Mouse (Mus musculus) liver, embryonic 13.5 days (tissue): Measurements from ENCODE around the gene Ptf1a. TPM values are rescaled to one million over a fixed set of nuclear protein-coding genes. Genes with fewer than 3 reads are reported as not detected.

Source experiments
- ATAC-seq: fragments of 200-750 bp; cut with Nextera tagmentation; 2 replicates; pipeline ENCODE4 v1.8.0; 2017; ENCODE audit warnings: low read depth, mild to moderate bottlenecking, moderate number of reproducible peaks, moderate library complexity
- DNase-seq: peaks from one replicate; pipeline ENCODE4 v3.0.0; 2022
- H3K27ac ChIP-seq: fragments of 300-500 bp; sonication (generic); 2 replicates; pipeline ENCODE4 v1.5.1; 2015; ENCODE audit warnings: moderate library complexity, mild to moderate bottlenecking, inconsistent platforms
- H3K27me3 ChIP-seq: fragments of 300-500 bp; sonication (generic); 2 replicates; pipeline ENCODE4 v1.6.1; 2015; ENCODE audit warnings: mild to moderate bottlenecking, inconsistent platforms
- H3K36me3 ChIP-seq: fragments of 300-500 bp; sonication (generic); 2 replicates; pipeline ENCODE4 v1.6.1; 2015; ENCODE audit warnings: mild to moderate bottlenecking, inconsistent platforms
- H3K4me1 ChIP-seq: fragments of 300-500 bp; sonication (generic); replicated peaks from 2 replicates; pipeline ENCODE4 v1.6.1; 2015; ENCODE audit warnings: inconsistent platforms
- H3K4me2 ChIP-seq: fragments of 300-500 bp; sonication (generic); 2 replicates; pipeline ENCODE4 v1.6.1; 2015; ENCODE audit warnings: inconsistent platforms, mild to moderate bottlenecking, moderate library complexity
- H3K4me3 ChIP-seq: fragments of 300-500 bp; sonication (generic); replicated peaks from 2 replicates; pipeline ENCODE4 v1.5.1; 2015; ENCODE audit warnings: mild to moderate bottlenecking, inconsistent platforms
- H3K9ac ChIP-seq: fragments of 300-500 bp; sonication (generic); 2 replicates; pipeline ENCODE4 v1.6.1; 2015; ENCODE audit warnings: mild to moderate bottlenecking, inconsistent platforms
- H3K9me3 ChIP-seq: fragments of 300-500 bp; sonication (generic); replicated peaks from 2 replicates; pipeline ENCODE4 v1.6.1; 2016; ENCODE audit warnings: inconsistent platforms
- WGBS: fragments of 180-500 bp; shearing (Covaris S2); methylation state at CpG from one replicate; pipeline ENCODE4 v1.1.7; 2015; ENCODE audit not compliant: insufficient replicate concordance; 5-methylcytosine and 5-hydroxymethylcytosine counted together
- polyA plus RNA-seq: library from polyadenylated mRNA; unstranded; fragments of >200 nt; fragmentation: Nextera tagmentation; extraction: Ambion mirVana; gene quantifications from 2 replicates; pipeline ENCODE4 v1.2.1, GENCODE M21; 2015

The Ptf1a gene
- polyA plus RNA-seq, 1 experiment from 2014 or later = not detected

- Histone ChIP-seq H3K9ac (no peak overlapping the region), H3K27me3 (peaks cover 77% of the 10 kb centered on the region), H3K4me3 (no peak overlapping the region), H3K36me3 (no peaks in the 10 kb centered on the region), H3K4me2 (no peak overlapping the region), H3K27ac (no peak overlapping the region), H3K4me1 (no peaks in the 10 kb centered on the region), H3K9me3 (no peaks in the 10 kb centered on the region)
- no peak for DNase-seq
- no peak for ATAC-seq
- 6% methylated on average over 31 of the region's 31 CpGs for WGBS
These were observed 15.5 kb upstream of the Ptf1a start for GRCm38 (mm10) chr2:19429691-19430690.

GRCm38 (mm10) chr2:19430746-19431145 is 14.7 kb upstream of the Ptf1a start:
- H3K9ac ChIP-seq = no peak overlapping the region
- no peak overlapping the region for H3K4me3 ChIP-seq
- DNase-seq (no peak), ATAC-seq (no peak)
- no peaks in the 10 kb centered on the region for H3K36me3 ChIP-seq
- no peaks in the 10 kb centered on the region for H3K9me3 ChIP-seq
- H3K4me1 ChIP-seq = no peaks in the 10 kb centered on the region
- H3K4me2 ChIP-seq = no peak overlapping the region
- peaks cover 80% of the 10 kb centered on the region for H3K27me3 ChIP-seq
- no peak overlapping the region for H3K27ac ChIP-seq
- 3% methylated on average over 33 of the region's 33 CpGs for WGBS

GRCm38 (mm10) chr2:19431186-19431585 is 14.3 kb upstream of the Ptf1a start:
- H3K4me2 ChIP-seq = no peak overlapping the region

DNA sequence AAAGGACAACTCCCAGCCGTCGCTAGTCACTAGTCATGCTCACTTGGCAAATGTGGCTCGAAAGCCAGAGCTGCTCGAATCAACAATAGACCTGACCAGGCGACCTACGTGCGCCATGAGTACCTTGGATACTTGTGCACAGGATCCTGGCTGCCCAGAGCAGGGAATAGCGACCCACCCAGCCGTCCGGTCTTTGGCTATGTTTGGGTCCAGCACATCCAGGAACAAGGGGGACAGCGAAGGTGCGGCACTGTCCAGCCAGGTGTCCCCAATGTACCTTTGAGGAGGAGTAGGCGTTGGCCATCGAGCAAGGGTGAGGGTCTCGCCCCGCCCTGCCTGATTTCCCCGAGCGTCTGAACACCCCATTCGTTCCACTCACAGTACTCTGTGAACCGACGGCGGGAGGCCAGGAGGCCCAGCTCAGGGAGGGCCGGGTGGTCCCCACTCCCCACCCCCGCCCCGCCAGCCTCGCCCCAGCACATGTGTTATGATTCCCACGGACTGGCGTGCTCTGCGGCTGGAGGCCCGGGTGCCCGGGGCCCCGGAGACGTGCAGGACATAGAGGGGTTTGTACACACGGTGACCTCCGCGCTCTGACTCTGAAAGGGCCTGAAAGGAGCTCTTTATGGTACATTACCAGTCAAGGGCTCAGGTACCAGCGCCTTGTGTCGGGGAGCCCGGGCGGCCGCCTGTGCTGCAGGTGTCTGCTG is 13.7 kb upstream of the Ptf1a start:
- Histone ChIP-seq H3K36me3 (no peaks in the 10 kb centered on the region), H3K4me3 (no peak overlapping the region), H3K9ac (no peak overlapping the region), H3K4me2 (no peak overlapping the region), H3K4me1 (no peaks in the 10 kb centered on the region), H3K27me3 (peaks cover 81% of the 10 kb centered on the region), H3K9me3 (no peaks in the 10 kb centered on the region), H3K27ac (no peak overlapping the region)
- no peak for ATAC-seq
- no peak for DNase-seq
- WGBS = 6% methylated on average over 41 of the region's 41 CpGs

More at GRCm38 (mm10) chr2:19431186-19431585, 14.3 kb upstream of the Ptf1a start:
- Histone ChIP-seq H3K36me3 (no peaks in the 10 kb centered on the region), H3K4me1 (no peaks in the 10 kb centered on the region), H3K27ac (no peak overlapping the region), H3K9me3 (no peaks in the 10 kb centered on the region), H3K4me3 (no peak overlapping the region), H3K27me3 (peaks cover 84% of the 10 kb centered on the region), H3K9ac (no peak overlapping the region)
- 2% methylated on average over 18 of the region's 18 CpGs for WGBS
- no peak for DNase-seq
- no peak for ATAC-seq

DNA sequence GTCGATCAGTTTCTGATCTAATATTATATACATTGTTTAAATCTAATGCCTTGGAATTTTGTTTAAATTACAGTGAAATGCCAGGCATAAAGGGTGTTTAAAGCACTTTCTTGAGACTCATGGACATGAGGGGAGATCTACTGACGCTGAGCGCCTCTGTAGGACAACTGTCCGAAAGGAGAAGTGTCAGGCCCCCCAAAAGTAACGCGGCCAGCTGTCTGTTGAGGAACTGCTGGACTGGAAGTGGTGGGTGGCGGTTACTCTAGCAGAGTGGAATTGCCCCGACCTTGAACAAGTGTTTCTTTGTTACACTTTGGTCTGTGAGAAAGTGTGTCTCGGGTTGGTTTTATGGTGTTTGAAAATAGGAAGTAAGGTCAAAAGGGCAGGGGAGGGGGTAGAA is 1.1 kb upstream of the Ptf1a start:
- H3K4me1 ChIP-seq = no peaks in the 10 kb centered on the region
- 4% methylated on average over 9 of the region's 9 CpGs for WGBS
- H3K27me3 ChIP-seq = peaks cover 81% of the 10 kb centered on the region
- H3K4me2 ChIP-seq = no peak overlapping the region
- ATAC-seq (no peak), DNase-seq (no peak)
- no peaks in the 10 kb centered on the region for H3K36me3 ChIP-seq
- H3K27ac ChIP-seq = no peak overlapping the region
- no peak overlapping the region for H3K4me3 ChIP-seq
- no peaks in the 10 kb centered on the region for H3K9me3 ChIP-seq
- no peak overlapping the region for H3K9ac ChIP-seq

- no peaks in the 10 kb centered on the region for H3K36me3 ChIP-seq
- H3K9me3 ChIP-seq = no peaks in the 10 kb centered on the region
- H3K9ac ChIP-seq = no peak overlapping the region
- H3K4me3 ChIP-seq = no peak overlapping the region
- no peak for DNase-seq
- H3K27ac ChIP-seq = no peak overlapping the region
- H3K4me2 ChIP-seq = no peak overlapping the region
- ATAC-seq = no peak
- peaks cover 95% of the 10 kb centered on the region for H3K27me3 ChIP-seq
- H3K4me1 ChIP-seq = no peaks in the 10 kb centered on the region
- 2% methylated on average over 56 of the region's 67 CpGs for WGBS
These were observed 523 bp downstream of the Ptf1a start for GRCm38 (mm10) chr2:19445871-19446501.

DNA sequence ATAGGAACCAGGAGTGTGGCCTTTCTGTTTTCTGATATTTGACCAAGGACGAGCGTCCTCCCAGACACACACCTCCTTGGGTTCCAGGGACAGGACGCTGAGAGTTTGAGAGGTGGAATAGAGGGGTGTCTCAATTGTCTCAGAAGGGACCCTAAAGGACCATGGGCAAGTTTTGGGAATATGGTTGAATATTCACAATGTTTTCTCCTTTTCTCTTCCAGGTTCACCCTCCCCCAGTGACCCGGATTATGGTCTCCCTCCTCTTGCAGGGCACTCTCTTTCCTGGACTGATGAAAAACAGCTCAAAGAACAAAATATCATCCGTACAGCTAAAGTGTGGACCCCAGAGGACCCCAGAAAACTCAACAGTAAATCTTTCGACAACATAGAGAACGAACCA is 1.3 kb downstream of the Ptf1a start:
- no peaks in the 10 kb centered on the region for H3K36me3 ChIP-seq
- H3K4me2 ChIP-seq = no peak overlapping the region
- H3K27me3 ChIP-seq = peaks cover 95% of the 10 kb centered on the region
- DNase-seq = no peak
- H3K9me3 ChIP-seq = no peaks in the 10 kb centered on the region
- H3K27ac ChIP-seq = no peak overlapping the region
- no peaks in the 10 kb centered on the region for H3K4me1 ChIP-seq
- ATAC-seq = no peak
- no peak overlapping the region for H3K9ac ChIP-seq
- H3K4me3 ChIP-seq = no peak overlapping the region
- WGBS = 5% methylated on average over 7 of the region's 7 CpGs

DNA sequence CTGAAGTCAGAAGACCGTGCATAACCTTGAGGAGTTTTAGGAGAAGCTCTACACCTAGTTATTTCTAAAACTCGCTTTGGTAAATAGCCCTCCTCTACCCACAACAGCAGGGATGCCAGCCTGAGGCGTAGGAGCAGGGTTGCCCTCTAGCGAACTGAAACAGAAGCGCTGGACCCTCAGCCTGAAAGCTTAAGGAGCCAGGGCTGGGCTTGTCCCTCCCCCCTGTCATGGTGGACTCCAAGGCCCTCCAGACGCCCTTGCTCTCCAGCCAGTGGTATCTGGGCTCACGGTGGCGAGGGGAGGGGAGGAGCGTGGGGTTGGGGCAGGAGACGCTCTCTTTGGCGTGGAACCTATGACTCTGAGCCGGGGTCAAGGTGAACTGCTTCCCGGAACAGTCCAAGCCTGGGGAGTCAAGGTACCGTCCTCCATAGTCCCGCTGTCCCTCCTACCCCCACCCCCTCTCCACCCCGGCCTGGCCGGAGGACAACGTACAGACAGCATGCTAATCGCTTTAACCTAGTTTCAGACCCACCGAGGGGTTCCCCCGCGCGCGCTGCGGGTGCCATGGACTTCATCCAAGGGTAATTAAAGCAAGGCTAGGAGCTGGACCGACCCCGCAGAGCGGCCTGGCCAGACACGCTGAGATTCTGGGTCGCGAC is 2.7 kb downstream of the Ptf1a start:
- no peak overlapping the region for H3K9ac ChIP-seq
- H3K9me3 ChIP-seq = no peaks in the 10 kb centered on the region
- 3% methylated on average over 30 of the region's 31 CpGs for WGBS
- H3K4me2 ChIP-seq = no peak overlapping the region
- ATAC-seq (no peak), DNase-seq (no peak)
- H3K36me3 ChIP-seq = no peaks in the 10 kb centered on the region
- no peak overlapping the region for H3K4me3 ChIP-seq
- H3K4me1 ChIP-seq = no peaks in the 10 kb centered on the region
- no peak overlapping the region for H3K27ac ChIP-seq
- peaks cover 96% of the 10 kb centered on the region for H3K27me3 ChIP-seq

GRCm38 (mm10) chr2:19449308-19449707 is 3.8 kb downstream of the Ptf1a start:
- no peak overlapping the region for H3K4me3 ChIP-seq
- DNase-seq (no peak), ATAC-seq (no peak)
- no peak overlapping the region for H3K9ac ChIP-seq
- H3K4me2 ChIP-seq = no peak overlapping the region
- peaks cover 97% of the 10 kb centered on the region for H3K27me3 ChIP-seq
- H3K27ac ChIP-seq = no peak overlapping the region
- WGBS = 27% methylated on average over 4 of the region's 4 CpGs
- no peaks in the 10 kb centered on the region for H3K36me3 ChIP-seq
- no peaks in the 10 kb centered on the region for H3K9me3 ChIP-seq
- no peaks in the 10 kb centered on the region for H3K4me1 ChIP-seq

GRCm38 (mm10) chr2:19452531-19453055 is 7.1 kb downstream of the Ptf1a start:
- H3K9ac ChIP-seq = no peak overlapping the region
- no peak overlapping the region for H3K4me2 ChIP-seq
- no peak overlapping the region for H3K4me3 ChIP-seq
- H3K9me3 ChIP-seq = no peaks in the 10 kb centered on the region
- no peak for ATAC-seq
- WGBS = under 1% methylated on average over 19 of the region's 19 CpGs
- H3K36me3 ChIP-seq = no peaks in the 10 kb centered on the region
- H3K4me1 ChIP-seq = no peaks in the 10 kb centered on the region
- peaks cover 99% of the 10 kb centered on the region for H3K27me3 ChIP-seq
- no peak overlapping the region for H3K27ac ChIP-seq
- DNase-seq = no peak

GRCm38 (mm10) chr2:19455228-19455627 is 9.8 kb downstream of the Ptf1a start:
- ATAC-seq (no peak), DNase-seq (no peak)
- no peak overlapping the region for H3K9ac ChIP-seq
- no peaks in the 10 kb centered on the region for H3K9me3 ChIP-seq
- no peak overlapping the region for H3K27ac ChIP-seq
- H3K27me3 ChIP-seq = peaks cover 74% of the 10 kb centered on the region
- 11% methylated on average over 5 of the region's 5 CpGs for WGBS
- H3K4me1 ChIP-seq = no peaks in the 10 kb centered on the region
- H3K36me3 ChIP-seq = no peaks in the 10 kb centered on the region
- no peak overlapping the region for H3K4me3 ChIP-seq
- H3K4me2 ChIP-seq = no peak overlapping the region
